Comparison of ENCODE assay signal across 10 mouse cellular contexts in genomic region chr6:66973180-66973579, GRCm38 (mm10).
DNase-seq lines count a peak whose midpoint lies in the region; ATAC-seq and TF ChIP-seq lines count a peak whose summit lies in the region.
"Had no signal": no experiment of that assay in that cellular context is flagged by ENCODE, and none has a peak within 500 bp of the region (broad histone marks: within the 10 kb centered on the region; RNA-seq: fewer than 3 reads in every experiment).

No protein-coding gene starts in this region.

- peak; percentile 62; the same call in 1 of the 2 replicates for ATAC-seq in lung, postnatal 0 days
- ATAC-seq in intestine, embryonic 15.5 days, result no peak

- H3K9ac ChIP-seq in lung, postnatal 0 days (replicated peaks; ENCODE audit: low read depth), result no peak overlapping the region
- H3K9ac ChIP-seq in intestine, embryonic 15.5 days, result no peak overlapping the region
- H3K9ac ChIP-seq: embryonic facial prominence, embryonic 13.5 days had no signal

- no peak for TF ChIP-seq EP300 in lung, postnatal 0 days (IDR thresholded peaks at IDR 0.05)

- H3K27ac ChIP-seq in embryonic facial prominence, embryonic 10.5 days (replicated peaks), result no peak overlapping the region
- H3K27ac ChIP-seq in lung, postnatal 0 days (ENCODE audit: low read length), result no peak overlapping the region
- H3K27ac ChIP-seq in intestine, embryonic 15.5 days, result no peak overlapping the region
- H3K27ac ChIP-seq: embryonic facial prominence, embryonic 13.5 days; hindbrain, embryonic 10.5 days had no signal

- peak; percentile 19 for DNase-seq in spleen, adult 12 weeks (ENCODE audit: low spot score)
- DNase-seq in spleen, postnatal 14 days (ENCODE audit: low spot score in 2 of 2), result no peak
- peak; percentile 21 for DNase-seq in embryonic facial prominence, embryonic 10.5 days (ENCODE audit: low spot score)
- DNase-seq in lung, postnatal 0 days (ENCODE audit: low spot score), result peak; percentile 66
- peak; percentile 21 to 39 for DNase-seq in thymus, postnatal 36 days
- no peak for DNase-seq in layer of hippocampus, postnatal 14 days (ENCODE audit: low spot score in 2 of 2)
- DNase-seq: adrenal gland, adult 2 months had no signal

- 20% methylated on average over 3 of the region's 3 CpGs for WGBS in embryonic facial prominence, embryonic 10.5 days
- 21% methylated on average over 3 of the region's 3 CpGs for WGBS in lung, postnatal 0 days
- WGBS in intestine, embryonic 15.5 days, result 32% methylated on average over 3 of the region's 3 CpGs

- TF ChIP-seq CTCF in lung, postnatal 0 days (IDR thresholded peaks at IDR 0.05), result no peak; the same call in 1 of the 2 replicates

- no peaks in the 10 kb centered on the region for H3K27me3 ChIP-seq in embryonic facial prominence, embryonic 10.5 days (replicated peaks; ENCODE audit: low read depth, poor library complexity, severe bottlenecking)
- H3K27me3 ChIP-seq in lung, postnatal 0 days (replicated peaks; ENCODE audit: insufficient read depth, low read length), result no peaks in the 10 kb centered on the region
- H3K27me3 ChIP-seq in intestine, embryonic 15.5 days (replicated peaks), result no peaks in the 10 kb centered on the region
- H3K27me3 ChIP-seq: embryonic facial prominence, embryonic 13.5 days had no signal

- H3K4me1 ChIP-seq in embryonic facial prominence, embryonic 10.5 days, result peaks cover 17% of the 10 kb centered on the region
- H3K4me1 ChIP-seq in lung, postnatal 0 days (ENCODE audit: insufficient read depth, low read depth, low read length), result no peaks in the 10 kb centered on the region
- H3K4me1 ChIP-seq in intestine, embryonic 15.5 days (replicated peaks), result peaks cover 6% of the 10 kb centered on the region

- H3K4me2 ChIP-seq in lung, postnatal 0 days (replicated peaks; ENCODE audit: low read depth, low read length), result no peak overlapping the region
- no peak overlapping the region for H3K4me2 ChIP-seq in intestine, embryonic 15.5 days (replicated peaks)
- H3K4me2 ChIP-seq: embryonic facial prominence, embryonic 13.5 days had no signal

- no peaks in the 10 kb centered on the region for H3K36me3 ChIP-seq in embryonic facial prominence, embryonic 10.5 days (replicated peaks)
- H3K36me3 ChIP-seq in lung, postnatal 0 days (ENCODE audit: insufficient read depth, low read length), result no peaks in the 10 kb centered on the region
- H3K36me3 ChIP-seq in intestine, embryonic 15.5 days, result no peaks in the 10 kb centered on the region
- H3K36me3 ChIP-seq: embryonic facial prominence, embryonic 13.5 days; hindbrain, embryonic 10.5 days had no signal

- no peak overlapping the region for H3K4me3 ChIP-seq in embryonic facial prominence, embryonic 10.5 days
- no peak overlapping the region for H3K4me3 ChIP-seq in lung, postnatal 0 days (ENCODE audit: low read depth, low read length)
- H3K4me3 ChIP-seq in intestine, embryonic 15.5 days (replicated peaks), result no peak overlapping the region
- H3K4me3 ChIP-seq: embryonic facial prominence, embryonic 13.5 days; hindbrain, embryonic 10.5 days had no signal

- H3K9me3 ChIP-seq in embryonic facial prominence, embryonic 10.5 days, result no peaks in the 10 kb centered on the region
- H3K9me3 ChIP-seq in lung, postnatal 0 days (ENCODE audit: low read length), result no peaks in the 10 kb centered on the region
- no peaks in the 10 kb centered on the region for H3K9me3 ChIP-seq in intestine, embryonic 15.5 days
- H3K9me3 ChIP-seq: embryonic facial prominence, embryonic 13.5 days; hindbrain, embryonic 10.5 days had no signal

Comparison
In these comparisons a context has a peak if more than half of its experiments do, and no peak if none do; other contexts are left out.
1. DNase-seq: peak in spleen, adult 12 weeks (single experiment), embryonic facial prominence, embryonic 10.5 days (single experiment), lung, postnatal 0 days (single experiment) and thymus, postnatal 36 days (2 of 2); none in spleen, postnatal 14 days (0 of 2) and layer of hippocampus, postnatal 14 days (0 of 2).